Mouse (Mus musculus) ES-E14 (cell line): ENCODE results near the gene Hist1h3g.

Experiments used
- HCFC1 ChIP-seq: IDR thresholded peaks from 2 replicates; pipeline ENCODE4 v1.6.1; 2012; ENCODE audit warnings: low read length, inconsistent platforms, borderline replicate concordance; ENCODE audit not compliant: insufficient read depth
- MAFK ChIP-seq: IDR thresholded peaks from 2 replicates; pipeline ENCODE4 v1.6.1; 2014; ENCODE audit warnings: mild to moderate bottlenecking, low read depth, low read length, inconsistent platforms; ENCODE audit not compliant: insufficient read depth
- ZC3H11A ChIP-seq: IDR thresholded peaks from 2 replicates; pipeline ENCODE4 v1.6.1; 2012; ENCODE audit warnings: low read depth, mild to moderate bottlenecking, inconsistent platforms, low read length, borderline replicate concordance

DNA sequence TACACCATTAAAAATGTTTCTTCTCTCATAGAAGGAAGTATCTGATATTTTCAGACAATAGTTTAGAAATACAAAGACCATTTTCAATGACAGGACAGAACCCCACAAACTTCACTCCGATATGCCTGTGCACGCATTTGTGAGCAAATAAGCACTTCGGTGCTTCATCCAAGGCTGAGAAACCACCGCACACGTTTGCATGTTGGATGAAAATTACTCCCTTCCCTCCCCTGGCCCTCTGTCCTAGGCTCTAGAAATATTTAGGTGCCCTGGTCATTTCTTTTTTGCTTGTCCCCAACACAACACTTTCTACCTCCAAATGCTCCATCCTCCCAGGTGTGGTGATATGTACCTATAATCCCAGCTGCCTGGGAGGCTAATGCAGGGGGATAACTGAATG is 33.7 kb upstream of the Hist1h3g start:
- TF ChIP-seq ZC3H11A (no peak), HCFC1 (no peak), MAFK (no peak)
